Mouse (Mus musculus): Measurements from ENCODE around the gene Pctp.

Pctp gene

DNA sequence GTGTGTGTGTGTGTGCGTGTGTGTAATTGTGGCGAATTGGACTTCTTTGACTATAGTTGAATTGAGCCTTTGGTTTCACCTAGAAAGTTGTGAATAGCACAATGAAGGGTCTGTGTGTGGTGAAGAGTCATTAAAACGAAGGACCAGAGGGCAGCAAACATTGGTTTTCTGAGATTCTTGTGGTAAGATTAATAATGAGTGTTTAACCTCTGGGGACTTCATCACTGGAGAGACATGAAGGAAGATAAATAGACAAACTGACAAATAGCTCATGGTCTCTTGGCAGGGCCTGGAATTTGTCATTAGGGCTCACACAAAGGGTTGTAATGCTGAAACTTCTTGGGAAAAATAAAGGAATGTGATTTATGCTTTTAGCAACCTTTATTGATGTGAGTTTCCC lies 31.4 kb downstream of the Pctp start:
- DNase-seq, result peak; percentile 38

- DNase-seq, result no peak
Observed at GRCm38 (mm10) chr11:89970726-89971125, 32.0 kb downstream of the Pctp start.

DNA sequence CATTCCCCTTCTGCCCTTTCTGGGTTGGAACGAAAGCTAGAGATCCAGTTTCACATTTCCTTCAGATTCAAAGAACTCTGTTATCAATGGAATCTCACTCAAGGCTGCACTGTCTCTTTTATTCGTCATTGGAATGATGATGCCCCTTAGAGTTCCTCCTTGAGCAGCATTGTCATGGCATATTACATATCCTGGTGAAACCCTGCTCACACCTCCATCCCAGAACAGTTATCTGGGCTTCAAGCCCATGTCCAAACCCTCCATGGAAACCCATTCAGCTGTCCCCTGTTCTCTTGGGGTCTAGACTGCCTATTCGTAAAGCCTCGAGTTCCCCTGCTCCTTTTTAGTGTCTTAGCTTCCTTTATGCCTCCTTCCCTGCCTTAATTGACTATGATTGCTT lies 33.6 kb downstream of the Pctp start:
- DNase-seq, result no peak

DNA sequence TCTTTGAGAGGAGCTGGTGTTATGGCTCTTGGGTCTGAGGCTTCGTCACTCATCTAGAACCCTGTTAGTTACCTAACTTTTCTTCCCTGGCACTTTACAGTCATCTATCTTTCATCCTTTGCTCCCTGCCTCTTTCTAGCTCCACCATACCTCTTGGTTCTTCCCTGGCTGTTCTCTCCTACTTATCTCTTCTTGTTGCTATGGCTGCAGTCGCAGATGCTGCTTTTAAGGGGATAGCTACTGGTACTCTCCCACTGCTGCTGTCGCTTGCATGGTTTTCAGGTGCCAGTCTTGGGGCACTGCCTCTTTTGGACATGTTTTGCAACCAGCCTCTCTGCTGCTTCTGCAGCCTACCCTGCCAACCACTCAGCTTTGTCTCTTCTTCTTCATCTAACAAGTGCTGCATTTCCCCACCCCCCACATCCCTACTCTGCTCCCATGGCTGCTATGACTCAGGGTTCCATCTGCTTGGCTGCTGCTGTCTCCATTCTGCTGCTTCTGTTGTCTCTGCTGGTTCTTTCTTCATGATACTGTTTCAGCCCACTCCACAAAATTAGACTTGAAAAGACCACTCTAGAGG lies 51.9 kb downstream of the Pctp start:
- no peak for DNase-seq

- no peak for DNase-seq
Observed at GRCm38 (mm10) chr11:89947806-89948205, 54.9 kb downstream of the Pctp start.

- no peak for DNase-seq
Observed at GRCm38 (mm10) chr11:89945159-89945558, 57.5 kb downstream of the Pctp start.

GRCm38 (mm10) chr11:89937241-89937640 lies 65.5 kb downstream of the Pctp start:
- DNase-seq, result no peak
